Mouse (Mus musculus) MEL (cell line): Measurements from ENCODE around the gene Hlf. TPM values are rescaled to one million over a fixed set of nuclear protein-coding genes. Genes with fewer than 3 reads are reported as not detected.

Source experiments
- DNase-seq: peaks from one replicate; pipeline ENCODE4 v3.0.0; 2011; ENCODE audit warnings: low read depth, low spot score
- H3K27ac ChIP-seq: 2 replicates; pipeline ENCODE4 v1.5.1; 2012; ENCODE audit warnings: low read depth, mild to moderate bottlenecking, control low read depth, low read length, moderate library complexity; ENCODE audit not compliant: control insufficient read depth
- H3K27me3 ChIP-seq, 2 experiments: fragments of 150-350 bp in 1 of 2; sonication (generic) in 1 of 2; 2 replicates each; pipeline ENCODE4 v1.6.1; 2012; ENCODE audit warnings: low read length in 2 of 2, mild to moderate bottlenecking in 2 of 2, improper control_type of control experiment in 1 of 2, moderate library complexity in 1 of 2; ENCODE audit not compliant: insufficient read depth in 2 of 2, control insufficient read depth in 1 of 2
- H3K36me3 ChIP-seq, 2 experiments: 2 replicates each; pipeline ENCODE4 v1.6.1; 2012 to 2014; ENCODE audit warnings: low read length in 2 of 2, improper control_type of control experiment in 1 of 2, inconsistent platforms in 1 of 2, mild to moderate bottlenecking in 1 of 2; ENCODE audit not compliant: insufficient read depth in 2 of 2, control insufficient read depth in 1 of 2
- H3K4me1 ChIP-seq, 2 experiments: fragments of 150-350 bp in 1 of 2; sonication (generic) in 1 of 2; 2 replicates each; pipeline ENCODE4 v1.6.1; 2012; ENCODE audit warnings: low read length in 2 of 2, improper control_type of control experiment in 1 of 2, mild to moderate bottlenecking in 1 of 2; ENCODE audit not compliant: insufficient read depth in 2 of 2, control insufficient read depth in 1 of 2
- H3K4me3 ChIP-seq, 2 experiments: fragments of 150-350 bp in 1 of 2; sonication (generic) in 1 of 2; 2 replicates each; pipeline ENCODE4 v1.5.1; 2012; ENCODE audit warnings: low read depth in 2 of 2, low read length in 2 of 2, mild to moderate bottlenecking in 2 of 2, moderate library complexity in 2 of 2, control low read depth in 1 of 2, improper control_type of control experiment in 1 of 2; ENCODE audit not compliant: control insufficient read depth in 1 of 2, insufficient read depth in 1 of 2
- H3K79me2 ChIP-seq: 2 replicates; pipeline ENCODE4 v1.6.1; 2012; ENCODE audit warnings: mild to moderate bottlenecking, low read length, moderate library complexity; ENCODE audit not compliant: control insufficient read depth, poor library complexity, insufficient read depth
- H3K9ac ChIP-seq: 2 replicates; pipeline ENCODE4 v1.6.1; 2012; ENCODE audit warnings: low read depth, mild to moderate bottlenecking, control low read depth, low read length, moderate library complexity; ENCODE audit not compliant: control insufficient read depth, poor library complexity, severe bottlenecking
- H3K9me3 ChIP-seq: fragments of 150-350 bp; sonication (generic); replicated peaks from 2 replicates; pipeline ENCODE4 v1.6.1; 2012; ENCODE audit warnings: mild to moderate bottlenecking, low read length, improper control_type of control experiment, moderate library complexity; ENCODE audit not compliant: insufficient read depth
- BHLHE40 ChIP-seq: IDR thresholded peaks from 2 replicates; pipeline ENCODE4 v1.6.1; 2012; ENCODE audit warnings: low read depth, mild to moderate bottlenecking, inconsistent platforms, low read length, improper control_type of control experiment, borderline replicate concordance
- CHD2 ChIP-seq: IDR thresholded peaks from 2 replicates; pipeline ENCODE4 v1.6.1; 2011; ENCODE audit warnings: low read length, improper control_type of control experiment
- E2F4 ChIP-seq: IDR thresholded peaks from 2 replicates; pipeline ENCODE4 v1.6.1; 2011; ENCODE audit warnings: low read depth, low read length, improper control_type of control experiment, borderline replicate concordance
- EP300 ChIP-seq, 2 experiments: IDR thresholded peaks; 2 replicates each; pipeline ENCODE4 v1.6.1; 2011; ENCODE audit warnings: improper control_type of control experiment in 2 of 2, low read length in 2 of 2, low read depth in 1 of 2, mild to moderate bottlenecking in 1 of 2
- GABPA ChIP-seq: IDR thresholded peaks from 2 replicates; pipeline ENCODE4 v1.6.1; 2012; ENCODE audit warnings: low read depth, mild to moderate bottlenecking, inconsistent platforms, low read length, improper control_type of control experiment, moderate library complexity
- HCFC1 ChIP-seq: IDR thresholded peaks from 2 replicates; pipeline ENCODE4 v1.6.1; 2012; ENCODE audit warnings: low read depth, mild to moderate bottlenecking, inconsistent platforms, low read length, improper control_type of control experiment, moderate library complexity
- JUND ChIP-seq: IDR thresholded peaks from 2 replicates; pipeline ENCODE4 v1.6.1; 2011; ENCODE audit warnings: low read depth, mild to moderate bottlenecking, improper control_type of control experiment, low read length
- MAZ ChIP-seq: IDR thresholded peaks from 2 replicates; pipeline ENCODE4 v1.6.1; 2012; ENCODE audit warnings: low read depth, mild to moderate bottlenecking, inconsistent platforms, low read length, improper control_type of control experiment
- MYC ChIP-seq: IDR thresholded peaks from 2 replicates; pipeline ENCODE4 v1.6.1; 2011; ENCODE audit warnings: low read depth, mild to moderate bottlenecking, low read length, improper control_type of control experiment, moderate library complexity
- NELFE ChIP-seq: IDR thresholded peaks from 2 replicates; pipeline ENCODE4 v1.6.1; 2011; ENCODE audit warnings: low read depth, low read length, improper control_type of control experiment
- NRF1 ChIP-seq: IDR thresholded peaks from 2 replicates; pipeline ENCODE4 v1.6.1; 2014; ENCODE audit warnings: low read depth, mild to moderate bottlenecking, inconsistent platforms, low read length, improper control_type of control experiment, moderate library complexity; ENCODE audit not compliant: poor library complexity, insufficient read depth, severe bottlenecking
- POLR2A ChIP-seq, 2 experiments: IDR thresholded peaks; 2 replicates each; pipeline ENCODE4 v1.6.1; 2011 to 2012; ENCODE audit warnings: low read length in 2 of 2, mild to moderate bottlenecking in 2 of 2, control low read depth in 1 of 2, improper control_type of control experiment in 1 of 2, low read depth in 1 of 2, moderate library complexity in 1 of 2; ENCODE audit not compliant: control insufficient read depth in 1 of 2, insufficient read depth in 1 of 2, poor library complexity in 1 of 2
- POLR2AphosphoS2 ChIP-seq: IDR thresholded peaks from 2 replicates; pipeline ENCODE4 v1.6.1; 2011; ENCODE audit warnings: low read length, improper control_type of control experiment
- RCOR1 ChIP-seq: IDR thresholded peaks from 2 replicates; pipeline ENCODE4 v1.6.1; 2012; ENCODE audit warnings: low read depth, mild to moderate bottlenecking, inconsistent platforms, low read length, improper control_type of control experiment
- SIN3A ChIP-seq: IDR thresholded peaks from 2 replicates; pipeline ENCODE4 v1.6.1; 2012; ENCODE audit warnings: low read length, improper control_type of control experiment, inconsistent platforms
- TAL1 ChIP-seq: IDR thresholded peaks from 2 replicates; pipeline ENCODE4 v1.6.1; 2012; ENCODE audit warnings: mild to moderate bottlenecking, inconsistent platforms, low read length, moderate library complexity, mixed read lengths
- TBP ChIP-seq: IDR thresholded peaks from 2 replicates; pipeline ENCODE4 v1.8.0; 2011; ENCODE audit warnings: low read depth, low read length, improper control_type of control experiment
- TCF12 ChIP-seq: IDR thresholded peaks from 2 replicates; pipeline ENCODE4 v1.6.1; 2014; ENCODE audit warnings: low read depth, mild to moderate bottlenecking, inconsistent platforms, low read length, improper control_type of control experiment, moderate library complexity
- USF1 ChIP-seq: IDR thresholded peaks from 2 replicates; pipeline ENCODE4 v1.6.1; 2014; ENCODE audit warnings: low read depth, mild to moderate bottlenecking, inconsistent platforms, low read length, improper control_type of control experiment, moderate library complexity
- USF2 ChIP-seq, 2 experiments: IDR thresholded peaks; 2 replicates each; pipeline ENCODE4 v1.6.1; 2011 to 2012; ENCODE audit warnings: improper control_type of control experiment in 2 of 2, low read length in 2 of 2, borderline replicate concordance in 1 of 2, inconsistent platforms in 1 of 2, low read depth in 1 of 2, mild to moderate bottlenecking in 1 of 2; ENCODE audit not compliant: insufficient read depth in 1 of 2
- ZC3H11A ChIP-seq: IDR thresholded peaks from 2 replicates; pipeline ENCODE4 v1.6.1; 2012; ENCODE audit warnings: low read depth, mild to moderate bottlenecking, inconsistent platforms, low read length, improper control_type of control experiment
- polyA plus RNA-seq, 2 experiments: library from polyadenylated mRNA; stranded (reverse) in 1 of 2; unstranded in 1 of 2; fragments of >175 nt in 1 of 2; fragments of >200 nt in 1 of 2; gene quantifications; 2 replicates each; pipeline versions ENCODE4 v1.2.1 to v1.2.4; 2012; ENCODE audit warnings: low replicate concordance in 2 of 2, low read depth in 1 of 2; ENCODE audit not compliant: insufficient read length in 2 of 2, insufficient read depth in 1 of 2, missing spikeins in 1 of 2
- total RNA-seq: library from RNA; depleted of rRNA; stranded (reverse); fragments of 300-350 nt; gene quantifications from 2 replicates; pipeline ENCODE4 v1.2.3, GENCODE M21; 2012

Hlf gene
- total and polyA plus RNA-seq, 3 experiments = 0.42 to 1.5 TPM; not detected in 1

DNA sequence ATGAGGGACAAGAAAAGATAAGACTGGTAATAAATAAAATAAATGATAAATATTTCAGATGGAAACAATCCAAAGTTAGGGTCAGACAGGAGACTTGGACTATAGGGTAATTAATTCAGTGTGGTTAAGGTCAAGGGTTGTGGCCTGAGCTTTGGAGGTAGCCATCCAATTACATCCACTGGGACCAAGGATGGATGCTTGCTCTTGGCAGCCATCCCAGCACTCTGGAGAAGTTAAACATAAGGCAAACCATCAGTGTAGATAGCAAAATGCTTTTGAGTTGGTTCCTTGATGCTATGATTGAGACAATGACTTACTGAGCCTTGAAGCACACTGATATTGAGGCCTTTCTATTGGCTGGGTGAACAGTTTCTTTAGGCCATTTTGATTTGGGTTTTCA, 97.9 kb downstream of the Hlf start:
- Histone ChIP-seq H3K4me1 (peaks cover 2 to 12% of the 10 kb centered on the region in 2 experiments; a peak in 3 of 4 replicates), H3K79me2 (no peaks in the 10 kb centered on the region), H3K4me3 (no peak overlapping the region), H3K27ac (no peak overlapping the region), H3K27me3 (no peaks in the 10 kb centered on the region), H3K9me3 (no peaks in the 10 kb centered on the region), H3K36me3 (peaks cover 0 to 8% of the 10 kb centered on the region in 2 experiments; a peak in 2 of 4 replicates), H3K9ac (no peak overlapping the region)
- DNase-seq = no peak
- TF ChIP-seq HCFC1 (no peak), EP300 (IDR thresholded peaks at IDR 0.05; ENCODE audit: low read depth in 1 of 2, low read length in 2 of 2) (no peak), SIN3A (no peak), POLR2A (IDR thresholded peaks at IDR 0.05; ENCODE audit: control insufficient read depth in 1 of 2, insufficient read depth in 1 of 2, low read depth in 1 of 2, low read length in 2 of 2, poor library complexity in 1 of 2) (no peak), USF2 (IDR thresholded peaks at IDR 0.05; ENCODE audit: borderline replicate concordance in 1 of 2, insufficient read depth in 1 of 2, low read depth in 1 of 2, low read length in 2 of 2) (no peak)

DNA sequence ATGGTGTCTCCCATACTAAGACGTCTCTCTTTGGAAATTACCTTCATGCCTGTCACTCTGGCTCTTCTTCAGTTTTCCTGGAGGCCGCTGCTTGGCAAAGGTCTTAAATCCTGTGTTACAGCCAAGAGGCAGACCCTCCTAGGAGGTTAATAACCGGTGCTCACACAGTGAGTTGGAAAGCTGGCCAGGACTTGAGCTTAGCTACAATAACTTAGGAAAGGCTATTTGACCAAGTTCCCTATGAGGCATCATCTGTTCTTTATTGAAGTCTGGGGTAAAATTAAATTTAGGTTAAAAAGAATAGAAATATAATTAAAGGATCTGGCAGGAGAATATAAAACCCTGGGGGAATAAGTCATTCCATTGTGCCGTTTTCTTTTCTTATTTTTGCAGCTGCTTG, 99.5 kb downstream of the Hlf start:
- Histone ChIP-seq H3K4me3 (no peak overlapping the region), H3K9me3 (no peaks in the 10 kb centered on the region), H3K9ac (no peak overlapping the region), H3K36me3 (peaks cover 0 to 9% of the 10 kb centered on the region in 2 experiments; a peak in 2 of 4 replicates), H3K27ac (no peak overlapping the region), H3K4me1 (peaks cover 2 to 13% of the 10 kb centered on the region in 2 experiments; a peak in 3 of 4 replicates), H3K79me2 (no peaks in the 10 kb centered on the region), H3K27me3 (no peaks in the 10 kb centered on the region)
- TF ChIP-seq ZC3H11A (no peak), TCF12 (no peak), TAL1 (no peak), POLR2AphosphoS2 (no peak), JUND (no peak), USF1 (no peak), MAZ (no peak), MYC (no peak), RCOR1 (no peak), CHD2 (no peak), NELFE (no peak), POLR2A (IDR thresholded peaks at IDR 0.05; ENCODE audit: control insufficient read depth in 1 of 2, insufficient read depth in 1 of 2, low read depth in 1 of 2, low read length in 2 of 2, poor library complexity in 1 of 2) (no peak), GABPA (no peak), E2F4 (no peak), NRF1 (no peak), BHLHE40 (no peak), TBP (no peak)
- no peak for DNase-seq
